ENCODE assay signal across 28 mouse cellular contexts in genomic region chr13:82903637-82904036, GRCm38 (mm10).
"Had no signal": no experiment of that assay in that cellular context is flagged by ENCODE, and none has a peak within 500 bp of the region (broad histone marks: within the 10 kb centered on the region; RNA-seq: fewer than 3 reads in every experiment).

No protein-coding gene starts in this region.

- H3K27me3 ChIP-seq: heart, embryonic 12.5 days; hindbrain, embryonic 12.5 days; intestine, embryonic 15.5 days; kidney, embryonic 15.5 days; limb, embryonic 12.5 days; liver, embryonic 13.5 days; liver, embryonic 15.5 days had no signal

- H3K36me3 ChIP-seq: heart, embryonic 10.5 days; heart, embryonic 12.5 days; hindbrain, embryonic 10.5 days; hindbrain, embryonic 12.5 days; intestine, embryonic 15.5 days; kidney, embryonic 15.5 days; limb, embryonic 10.5 days; limb, embryonic 12.5 days; liver, embryonic 13.5 days; liver, embryonic 15.5 days had no signal

- ATAC-seq: inflammation-experienced regulatory T-cells, adult 6 months; intestine, embryonic 15.5 days had no signal

- H3K4me1 ChIP-seq: heart, embryonic 10.5 days; heart, embryonic 12.5 days; hindbrain, embryonic 10.5 days; hindbrain, embryonic 12.5 days; intestine, embryonic 15.5 days; kidney, embryonic 15.5 days; limb, embryonic 10.5 days; limb, embryonic 12.5 days; liver, embryonic 13.5 days; liver, embryonic 15.5 days had no signal

- H3K9me3 ChIP-seq: heart, embryonic 10.5 days; heart, embryonic 12.5 days; hindbrain, embryonic 10.5 days; hindbrain, embryonic 12.5 days; intestine, embryonic 15.5 days; kidney, embryonic 15.5 days; limb, embryonic 10.5 days; limb, embryonic 12.5 days; liver, embryonic 13.5 days; liver, embryonic 15.5 days had no signal

- H3K4me3 ChIP-seq: gastrocnemius, adult 2 months; heart, embryonic 10.5 days; heart, embryonic 12.5 days; hindbrain, embryonic 10.5 days; hindbrain, embryonic 12.5 days; intestine, embryonic 15.5 days; kidney, embryonic 15.5 days; limb, embryonic 10.5 days; limb, embryonic 12.5 days; liver, embryonic 13.5 days; liver, embryonic 15.5 days had no signal

- H3K9ac ChIP-seq: heart, embryonic 12.5 days; hindbrain, embryonic 12.5 days; hindbrain, embryonic 14.5 days; intestine, embryonic 15.5 days; kidney, embryonic 15.5 days; limb, embryonic 12.5 days; liver, embryonic 13.5 days; liver, embryonic 15.5 days had no signal

- H3K27ac ChIP-seq: gastrocnemius, adult 2 months; heart, embryonic 10.5 days; hindbrain, embryonic 10.5 days; hindbrain, embryonic 12.5 days; hindbrain, embryonic 14.5 days; intestine, embryonic 15.5 days; kidney, embryonic 15.5 days; kidney, postnatal 0 days; limb, embryonic 10.5 days; limb, embryonic 12.5 days; liver, embryonic 13.5 days; liver, embryonic 15.5 days had no signal

- H3K4me2 ChIP-seq: heart, embryonic 12.5 days; hindbrain, embryonic 12.5 days; hindbrain, embryonic 14.5 days; intestine, embryonic 15.5 days; kidney, embryonic 15.5 days; limb, embryonic 12.5 days; liver, embryonic 11.5 days; liver, embryonic 13.5 days; liver, embryonic 15.5 days had no signal

- DNase-seq: gastrocnemius, adult 2 months; gastrocnemius, postnatal 10 days; gastrocnemius, postnatal 25 days; heart, adult 18-20 months; heart, postnatal 10 days; heart, postnatal 4 days; kidney, adult 11 months; kidney, adult 2 months; kidney, adult 9 months; kidney, postnatal 14 days; kidney, postnatal 36 days; layer of hippocampus, adult 9-11 months; layer of hippocampus, postnatal 36 days; liver; liver, embryonic 13.5 days had no signal
